Comparison of ENCODE assay signal across 8 mouse cellular contexts in the genomic region with DNA sequence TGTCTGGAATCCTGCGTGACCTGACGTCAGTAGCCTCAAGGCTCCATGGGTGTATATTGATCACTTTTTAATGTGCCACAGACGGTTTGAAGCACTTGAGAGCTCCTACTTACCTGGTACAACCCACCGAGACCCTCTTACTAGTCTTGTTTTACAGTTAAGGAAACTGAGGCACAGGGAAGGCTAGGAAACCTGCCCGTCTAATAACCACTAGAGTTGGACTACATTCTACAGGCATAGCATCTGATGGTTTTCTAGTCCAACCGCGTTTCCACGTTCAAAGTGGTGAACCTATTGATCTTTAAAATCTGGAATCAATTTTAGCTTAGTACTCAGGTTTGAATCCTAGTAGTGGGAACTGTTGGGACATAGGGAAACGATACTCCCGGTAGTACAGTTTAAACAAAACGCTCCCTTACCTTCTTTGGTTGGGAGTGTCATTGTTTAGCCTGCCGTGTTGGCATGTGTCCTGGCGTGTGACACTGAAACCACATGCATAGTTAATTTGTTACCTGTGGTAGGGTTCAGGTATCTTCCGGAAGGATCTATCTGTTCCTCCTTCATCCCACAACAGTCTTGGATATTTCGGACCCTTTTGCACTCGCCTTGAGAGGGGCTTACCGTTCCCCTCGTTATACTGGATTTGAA. TPM values are rescaled to one million over a fixed set of nuclear protein-coding genes. Genes with fewer than 3 reads are reported as not detected.
DNase-seq lines count a peak whose midpoint lies in the region; ATAC-seq and TF ChIP-seq lines count a peak whose summit lies in the region.

No protein-coding gene starts in this region.

- peaks cover 2% of the 10 kb centered on the region; the same call in 1 of the 2 replicates for H3K4me1 ChIP-seq in spleen, adult 2 months (ENCODE audit: control insufficient read depth, insufficient read depth, insufficient read length)
- H3K4me1 ChIP-seq in forebrain, embryonic 14.5 days (ENCODE audit: control insufficient read depth, insufficient read depth, low read length) = peaks cover 19% of the 10 kb centered on the region
- peaks cover 23% of the 10 kb centered on the region for H3K4me1 ChIP-seq in kidney, embryonic 15.5 days
- H3K4me1 ChIP-seq in neural tube, embryonic 12.5 days = peaks cover 13% of the 10 kb centered on the region

- ATAC-seq in forebrain, embryonic 14.5 days = peak; percentile 54
- ATAC-seq in kidney, embryonic 15.5 days (replicated peaks; ENCODE audit: low FRiP score) = no peak
- peak; percentile 63; the same call in 1 of the 2 replicates for ATAC-seq in neural tube, embryonic 12.5 days (ENCODE audit: low FRiP score, low read depth)

- peak overlapping the region; percentile 80 for H3K4me2 ChIP-seq in forebrain, embryonic 14.5 days (ENCODE audit: low read length)
- peak overlapping the region; percentile 86 for H3K4me2 ChIP-seq in kidney, embryonic 15.5 days
- peak overlapping the region; percentile 69 for H3K4me2 ChIP-seq in neural tube, embryonic 12.5 days (replicated peaks)

- H3K9me3 ChIP-seq in forebrain, embryonic 14.5 days (replicated peaks; ENCODE audit: control insufficient read depth, low read length) = no peaks in the 10 kb centered on the region
- no peaks in the 10 kb centered on the region for H3K9me3 ChIP-seq in kidney, embryonic 15.5 days (replicated peaks)
- H3K9me3 ChIP-seq in neural tube, embryonic 12.5 days = no peaks in the 10 kb centered on the region

- peak overlapping the region; percentile 92 for H3K27ac ChIP-seq in spleen, adult 2 months (ENCODE audit: insufficient read depth, low read length)
- peak overlapping the region; percentile 92 for H3K27ac ChIP-seq in forebrain, embryonic 14.5 days (ENCODE audit: low read depth, low read length)
- peak overlapping the region; percentile 97 for H3K27ac ChIP-seq in kidney, embryonic 15.5 days
- no peak overlapping the region; the same call in 1 of the 2 replicates for H3K27ac ChIP-seq in neural tube, embryonic 12.5 days

- peaks cover 5% of the 10 kb centered on the region for H3K36me3 ChIP-seq in spleen, adult 2 months (ENCODE audit: control insufficient read depth, insufficient read depth, low read length)
- peaks cover 28% of the 10 kb centered on the region for H3K36me3 ChIP-seq in forebrain, embryonic 14.5 days (ENCODE audit: control insufficient read depth, insufficient read depth, low read length)
- H3K36me3 ChIP-seq in kidney, embryonic 15.5 days = peaks cover 37% of the 10 kb centered on the region
- peaks cover 27% of the 10 kb centered on the region for H3K36me3 ChIP-seq in neural tube, embryonic 12.5 days

- H3K27me3 ChIP-seq in spleen, adult 2 months (ENCODE audit: control insufficient read depth, insufficient read depth, low read length) = no peaks in the 10 kb centered on the region
- H3K27me3 ChIP-seq in forebrain, embryonic 14.5 days (replicated peaks; ENCODE audit: control insufficient read depth, insufficient read depth, low read length) = no peaks in the 10 kb centered on the region
- H3K27me3 ChIP-seq in kidney, embryonic 15.5 days = no peaks in the 10 kb centered on the region
- no peaks in the 10 kb centered on the region for H3K27me3 ChIP-seq in neural tube, embryonic 12.5 days (replicated peaks)

- no peak for DNase-seq in spleen, adult 2 months (ENCODE audit: low read depth in 1 of 2, low spot score in 2 of 2)
- DNase-seq in spleen, adult 12 weeks (ENCODE audit: low spot score) = no peak
- peak; percentile 35 for DNase-seq in forebrain, embryonic 14.5 days (ENCODE audit: low spot score)
- DNase-seq in adrenal gland, postnatal 25 days = no peak
- no peak for DNase-seq in layer of hippocampus, adult 18-20 months (ENCODE audit: low spot score in 2 of 2)
- DNase-seq in right cerebral cortex, adult 18-20 months = no peak

- no peak for TF ChIP-seq CTCF in spleen, adult 2 months (IDR thresholded peaks at IDR 0.05; ENCODE audit: extremely low read depth, insufficient read depth, insufficient read length, insufficient replicate concordance)

- H3K9ac ChIP-seq in forebrain, embryonic 14.5 days (ENCODE audit: low read length) = peak overlapping the region; percentile 98
- peak overlapping the region; percentile 90 for H3K9ac ChIP-seq in kidney, embryonic 15.5 days
- H3K9ac ChIP-seq in neural tube, embryonic 12.5 days = peak overlapping the region; percentile 89

- WGBS in spleen, adult 2 months = 36% methylated on average over 18 of the region's 18 CpGs
- WGBS in forebrain, embryonic 14.5 days = 18% methylated on average over 18 of the region's 18 CpGs
- WGBS in kidney, embryonic 15.5 days = 23% methylated on average over 18 of the region's 18 CpGs
- 30% methylated on average over 18 of the region's 18 CpGs for WGBS in neural tube, embryonic 12.5 days

- no peak for TF ChIP-seq POLR2A in spleen, adult 2 months (IDR thresholded peaks at IDR 0.05; ENCODE audit: low read depth, low read length)

- H3K4me3 ChIP-seq in spleen, adult 2 months (ENCODE audit: extremely low read depth, insufficient read depth, insufficient read length) = peak overlapping the region; percentile 98
- peak overlapping the region; percentile 95 for H3K4me3 ChIP-seq in forebrain, embryonic 14.5 days (ENCODE audit: low read depth, low read length)
- peak overlapping the region; percentile 81 for H3K4me3 ChIP-seq in kidney, embryonic 15.5 days (replicated peaks)
- H3K4me3 ChIP-seq in neural tube, embryonic 12.5 days = peak overlapping the region; percentile 87

RNA-seq across cellular contexts. Expression of gene Nhlrc2, which starts 1.1 kb away (rescaled TPM):
- 4.7 and 5.2 TPM in 2 replicates for polyA plus RNA-seq in spleen, adult 2 months (2012; rRNA removed)
- polyA plus RNA-seq in forebrain, embryonic 14.5 days (2014; fragmentation: Nextera tagmentation; extraction: Ambion mirVana) = 9.7 and 11.7 TPM in 2 replicates
- polyA plus RNA-seq in kidney, embryonic 15.5 days (2015; fragmentation: Nextera tagmentation; extraction: Ambion mirVana) = 15.2 and 16.0 TPM in 2 replicates
- polyA plus RNA-seq in neural tube, embryonic 12.5 days (2016; fragmentation: Nextera tagmentation; extraction: Ambion mirVana) = 12.7 and 14.7 TPM in 2 replicates
- 21.1 and 21.7 TPM in 2 replicates for total RNA-seq in adrenal gland, postnatal 25 days (2021)
- total RNA-seq in layer of hippocampus, adult 18-20 months (2021) = 10 to 100 TPM; 12.7 to 13.3 TPM

RNA-seq across cellular contexts. Expression of gene Dclre1a, which starts 1.1 kb away (rescaled TPM):
- polyA plus RNA-seq in spleen, adult 2 months (2012; rRNA removed) = 2.6 TPM in 2 replicates
- polyA plus RNA-seq in forebrain, embryonic 14.5 days (2014; fragmentation: Nextera tagmentation; extraction: Ambion mirVana) = 10.1 and 12.5 TPM in 2 replicates
- polyA plus RNA-seq in kidney, embryonic 15.5 days (2015; fragmentation: Nextera tagmentation; extraction: Ambion mirVana) = 18.0 and 21.6 TPM in 2 replicates
- 12.1 and 16.0 TPM in 2 replicates for polyA plus RNA-seq in neural tube, embryonic 12.5 days (2016; fragmentation: Nextera tagmentation; extraction: Ambion mirVana)
- total RNA-seq in adrenal gland, postnatal 25 days (2021) = 15.0 and 16.2 TPM in 2 replicates
- total RNA-seq in layer of hippocampus, adult 18-20 months (2021) = 1 to 10 TPM; 6.6 to 7.3 TPM
